Mouse (Mus musculus): ENCODE measurements at regions not wholly inside any gene's neighbourhood (a gene's known extent, or its start where the extent isn't known, plus 50 kb on each side); places are given as distances from the start of the nearest gene placed in this dataset.

- TF ChIP-seq EP300 (IDR thresholded peaks at IDR 0.05; ENCODE audit: low read depth) (no peak), CTCF (IDR thresholded peaks at IDR 0.05; ENCODE audit: low read depth) (no peak)
Observed at GRCm38 (mm10) chr3:50690750-50691149, 247.3 kb upstream of the Slc7a11 start.
